Mouse (Mus musculus) megakaryocyte-erythroid progenitor cell, adult 5 weeks (primary cell): ENCODE results near the gene Ttc34. TPM values are rescaled to one million over a fixed set of nuclear protein-coding genes. Genes with fewer than 3 reads are reported as not detected.

Experiments
- polyA plus RNA-seq: library from polyadenylated mRNA; stranded (reverse); fragments of >175 nt; gene quantifications from 2 replicates; pipeline ENCODE4 v1.2.3, GENCODE M21; 2012

The Ttc34 gene
- 0.01 TPM in 1 of 2 replicates, not detected in the other for polyA plus RNA-seq

DNA sequence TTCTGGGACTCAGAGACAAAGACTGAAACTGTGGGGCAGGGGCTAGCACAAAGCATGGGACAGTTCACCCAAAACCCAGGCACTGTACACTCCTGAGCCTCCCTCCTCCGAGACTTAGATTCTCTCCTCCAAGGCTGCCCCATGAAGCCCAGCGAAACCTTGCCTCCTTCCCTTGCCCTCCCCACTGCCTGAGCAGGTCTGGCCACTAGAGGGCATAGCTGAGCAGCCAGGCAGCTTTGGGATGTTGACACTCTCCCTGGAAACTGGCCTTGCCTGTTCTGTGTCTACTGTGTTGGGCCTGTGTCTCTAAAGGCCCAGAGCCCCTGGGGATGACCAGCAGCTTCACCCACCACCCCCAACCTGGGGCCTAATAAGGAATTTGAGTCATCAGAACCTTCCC lies at the start of gene Ttc34:
TSS of gene Ttc34 (plus strand) at position 290 of the 400 bp plus-strand sequence.

DNA sequence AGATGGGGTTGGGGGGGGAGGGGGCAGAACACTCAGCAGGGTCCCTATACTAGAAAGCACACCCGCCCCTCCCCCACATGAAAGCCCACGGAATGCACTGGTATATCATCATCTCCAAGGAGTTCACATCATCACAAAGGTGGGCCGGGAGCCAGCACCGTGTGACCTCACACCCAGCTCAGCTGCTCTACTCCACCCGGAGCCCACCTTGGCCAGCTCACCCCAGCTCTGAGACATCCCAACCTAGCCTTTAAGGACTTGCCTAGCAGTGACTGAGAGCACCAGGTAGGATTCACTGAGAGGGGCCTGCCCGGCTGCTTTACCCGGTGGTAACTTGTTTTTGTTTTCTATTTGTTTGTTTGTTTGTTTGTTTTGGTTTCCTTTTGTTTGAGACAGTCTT lies 32.2 kb downstream of the Ttc34 start, which contains the start of gene Mmel1:
TSS of gene Mmel1 (plus strand) at position 146 of the 400 bp plus-strand sequence.

DNA sequence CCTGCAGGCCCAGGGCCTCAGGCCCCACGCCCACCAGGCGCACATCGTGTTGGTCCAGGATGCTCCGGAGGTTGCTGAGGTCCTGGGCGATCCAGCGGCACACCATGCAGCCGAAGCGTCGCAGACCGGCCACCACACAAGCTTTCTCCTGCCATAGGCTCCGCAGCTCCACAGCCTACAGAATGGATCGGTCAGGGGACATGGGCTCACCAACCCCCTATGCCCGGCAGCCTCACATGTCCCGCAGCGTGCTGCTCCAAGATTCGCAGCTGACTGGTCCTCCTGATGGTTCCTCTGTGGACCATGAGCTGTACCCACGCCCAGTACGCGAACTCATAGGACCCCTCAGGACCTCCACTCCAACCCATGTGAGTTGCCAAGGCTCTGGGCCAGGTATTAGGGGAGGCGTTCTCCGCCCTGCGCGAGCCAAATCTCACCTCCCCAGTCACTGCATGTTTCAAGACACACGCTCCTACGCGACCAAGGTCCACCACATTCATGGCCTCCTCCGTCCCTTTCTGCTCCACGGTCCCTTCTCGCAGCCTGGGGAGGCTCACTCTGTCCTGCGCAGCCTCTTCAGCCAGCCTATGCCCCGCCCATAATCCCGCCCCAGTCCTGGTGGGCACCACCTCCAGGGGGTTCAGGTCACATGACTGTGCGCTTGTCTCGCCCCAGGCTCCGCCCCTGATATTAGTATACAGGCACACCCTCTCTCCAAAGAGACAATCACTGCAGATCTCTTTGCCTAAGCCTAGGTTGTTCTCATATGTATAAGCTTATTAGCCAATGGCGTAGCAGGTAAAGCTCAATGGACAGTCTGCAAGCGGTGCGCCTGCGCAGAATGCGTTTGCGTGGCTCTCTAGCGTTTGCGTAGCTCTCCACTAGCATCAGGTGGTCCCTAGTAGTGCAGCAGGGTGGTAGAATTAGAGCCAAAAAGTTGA lies 61.5 kb downstream of the Ttc34 start, which contains the start of gene Fam213b:
TSS of gene Fam213b (minus strand) at position 630 of the 941 bp plus-strand sequence.

Other genes with a start within 250 kb of the Ttc34 start
- gene Prdm16, start 200.6 kb upstream of the Ttc34 start, polyA plus RNA-seq, result 3.3 and 5.4 TPM in 2 replicates
- not detected in 2 replicates for gene Actrt2, start 169.6 kb upstream of the Ttc34 start, polyA plus RNA-seq
- 0.03 TPM in 1 of 2 replicates, not detected in the other for gene Mmel1, start 32.1 kb downstream of the Ttc34 start, polyA plus RNA-seq
- 4.2 and 6.0 TPM in 2 replicates for gene Fam213b, start 61.7 kb downstream of the Ttc34 start, polyA plus RNA-seq
- 13.7 and 19.5 TPM in 2 replicates for gene Tnfrsf14, start 91.1 kb downstream of the Ttc34 start, polyA plus RNA-seq
- 1.1 and 2.5 TPM in 2 replicates for gene Hes5, start 123.5 kb downstream of the Ttc34 start, polyA plus RNA-seq
- gene Pank4, start 126.7 kb downstream of the Ttc34 start, polyA plus RNA-seq, result 28.9 and 36.8 TPM in 2 replicates
- gene Plch2, start 219.3 kb downstream of the Ttc34 start, polyA plus RNA-seq, result 0.14 TPM in 1 of 2 replicates, not detected in the other
- 21.4 and 22.4 TPM in 2 replicates for gene Pex10, start 229.6 kb downstream of the Ttc34 start, polyA plus RNA-seq
- 64.4 and 68.2 TPM in 2 replicates for gene Rer1, start 248.9 kb downstream of the Ttc34 start, polyA plus RNA-seq
- 2.3 and 2.6 TPM in 2 replicates for gene Morn1, start 249.1 kb downstream of the Ttc34 start, polyA plus RNA-seq